Mouse (Mus musculus): ENCODE results near the gene Tmem131l. TPM values are rescaled to one million over a fixed set of nuclear protein-coding genes. Genes with fewer than 3 reads are reported as not detected.

The Tmem131l gene
- total and polyA plus RNA-seq, 3 experiments, result 9.6 to 39.6 TPM; not detected in 1

GRCm38 (mm10) chr3:83958951-83959681 is 80.9 kb downstream of the Tmem131l start:
- TF ChIP-seq MAFK (IDR thresholded peaks at IDR 0.05; ENCODE audit: borderline replicate concordance, low read depth, low read length) (no peak), HCFC1 (IDR thresholded peaks at IDR 0.05; ENCODE audit: low read depth, low read length) (no peak), RCOR1 (IDR thresholded peaks at IDR 0.05; ENCODE audit: low read depth, low read length) (no peak), POLR2AphosphoS2 (IDR thresholded peaks at IDR 0.05; ENCODE audit: low read length) (no peak), ZKSCAN1 (IDR thresholded peaks at IDR 0.05; ENCODE audit: low read depth, low read length) (no peak), JUND (IDR thresholded peaks at IDR 0.05; ENCODE audit: low read depth, low read length) (no peak), ELF1 (IDR thresholded peaks at IDR 0.05; ENCODE audit: low read depth, low read length) (no peak), UBTF (IDR thresholded peaks at IDR 0.05; ENCODE audit: borderline replicate concordance, insufficient read depth, low read depth, low read length) (no peak), SMC3 (IDR thresholded peaks at IDR 0.05; ENCODE audit: low read depth, low read length) (no peak), POLR2AphosphoS5 (IDR thresholded peaks at IDR 0.05; ENCODE audit: borderline replicate concordance, low read depth, low read length) (no peak), MEF2A (IDR thresholded peaks at IDR 0.05; ENCODE audit: extremely low read depth, insufficient replicate concordance, low read depth, low read length, poor library complexity, severe bottlenecking) (no peak), ZC3H11A (IDR thresholded peaks at IDR 0.05; ENCODE audit: low read depth, low read length) (no peak), NRF1 (IDR thresholded peaks at IDR 0.05; ENCODE audit: insufficient read depth, low read depth, low read length, poor library complexity, severe bottlenecking) (no peak), SIN3A (IDR thresholded peaks at IDR 0.05; ENCODE audit: low read length) (no peak), USF2 (IDR thresholded peaks at IDR 0.05; ENCODE audit: borderline replicate concordance in 1 of 2, insufficient read depth in 1 of 2, low read depth in 1 of 2, low read length in 2 of 2) (no peak), USF1 (IDR thresholded peaks at IDR 0.05; ENCODE audit: low read depth, low read length) (no peak), MYC (IDR thresholded peaks at IDR 0.05; ENCODE audit: low read depth, low read length) (no peak), MAX (IDR thresholded peaks at IDR 0.05; ENCODE audit: low read length) (no peak), BHLHE40 (IDR thresholded peaks at IDR 0.05; ENCODE audit: borderline replicate concordance, low read depth, low read length) (no peak), RAD21 (IDR thresholded peaks at IDR 0.05; ENCODE audit: low read depth, low read length) (no peak)
- H3K36me3 ChIP-seq (ENCODE audit: control insufficient read depth in 1 of 2, insufficient read depth in 2 of 2, low read length in 2 of 2), result no peaks in the 10 kb centered on the region; a peak in 1 of 4 replicates

More at GRCm38 (mm10) chr3:83958951-83959681, 80.9 kb downstream of the Tmem131l start:
- H3K27ac ChIP-seq (ENCODE audit: control insufficient read depth, low read depth, low read length), result no peak overlapping the region
- no peak overlapping the region for H3K4me3 ChIP-seq (ENCODE audit: control insufficient read depth in 1 of 2, insufficient read depth in 1 of 2, low read depth in 2 of 2, low read length in 2 of 2)
- H3K27me3 ChIP-seq (ENCODE audit: control insufficient read depth in 1 of 2, insufficient read depth in 2 of 2, low read length in 2 of 2), result no peaks in the 10 kb centered on the region
- no peak for DNase-seq (ENCODE audit: low read depth, low spot score)
- no peaks in the 10 kb centered on the region for H3K4me1 ChIP-seq (ENCODE audit: control insufficient read depth in 1 of 2, insufficient read depth in 2 of 2, low read length in 2 of 2)
- no peak overlapping the region for H3K9ac ChIP-seq (ENCODE audit: control insufficient read depth, low read depth, low read length, poor library complexity, severe bottlenecking)
- no peaks in the 10 kb centered on the region for H3K9me3 ChIP-seq (replicated peaks; ENCODE audit: insufficient read depth, low read length)
- no peaks in the 10 kb centered on the region for H3K79me2 ChIP-seq (ENCODE audit: control insufficient read depth, insufficient read depth, low read length, poor library complexity)

Data from MEL (cell line).